Mouse (Mus musculus) neural tube, embryonic 15.5 days (tissue): ENCODE data around the gene Gm37240. TPM values are rescaled to one million over a fixed set of nuclear protein-coding genes. Genes with fewer than 3 reads are reported as not detected.

Experiments
- ATAC-seq: fragments of 200-750 bp; cut with Nextera tagmentation; 2 replicates; pipeline ENCODE4 v1.8.0; 2017; ENCODE audit warnings: mild to moderate bottlenecking, moderate TSS enrichment, moderate library complexity; ENCODE audit not compliant: low FRiP score
- H3K27ac ChIP-seq: fragments of 300-500 bp; sonication (generic); replicated peaks from 2 replicates; pipeline ENCODE4 v1.5.1; 2015; ENCODE audit warnings: mild to moderate bottlenecking, inconsistent platforms
- H3K27me3 ChIP-seq: fragments of 300-500 bp; sonication (generic); replicated peaks from 2 replicates; pipeline ENCODE4 v1.6.1; 2015; ENCODE audit warnings: inconsistent platforms
- H3K36me3 ChIP-seq: fragments of 300-500 bp; sonication (generic); 2 replicates; pipeline ENCODE4 v1.6.1; 2015; ENCODE audit warnings: inconsistent platforms
- H3K4me1 ChIP-seq: fragments of 300-500 bp; sonication (generic); 2 replicates; pipeline ENCODE4 v1.6.1; 2015; ENCODE audit warnings: inconsistent platforms
- H3K4me2 ChIP-seq: fragments of 300-500 bp; sonication (generic); 2 replicates; pipeline ENCODE4 v1.6.1; 2015; ENCODE audit warnings: inconsistent platforms, mild to moderate bottlenecking, moderate library complexity
- H3K4me3 ChIP-seq: fragments of 300-500 bp; sonication (generic); replicated peaks from 2 replicates; pipeline ENCODE4 v1.5.1; 2015; ENCODE audit warnings: mild to moderate bottlenecking, inconsistent platforms
- H3K9ac ChIP-seq: fragments of 300-500 bp; sonication (generic); replicated peaks from 2 replicates; pipeline ENCODE4 v1.6.1; 2015; ENCODE audit warnings: mild to moderate bottlenecking, inconsistent platforms
- H3K9me3 ChIP-seq: fragments of 300-500 bp; sonication (generic); replicated peaks from 2 replicates; pipeline ENCODE4 v1.6.1; 2016; ENCODE audit warnings: inconsistent platforms
- WGBS: fragments of 180-500 bp; shearing (Covaris S2); methylation state at CpG from one replicate; pipeline ENCODE4 v1.1.7; 2015; ENCODE audit warnings: mixed read lengths; 5-methylcytosine and 5-hydroxymethylcytosine counted together
- polyA plus RNA-seq: library from polyadenylated mRNA; unstranded; fragments of >200 nt; fragmentation: Nextera tagmentation; extraction: Ambion mirVana; gene quantifications from 2 replicates; pipeline ENCODE4 v1.2.1, GENCODE M21; 2015

The Gm37240 gene
- polyA plus RNA-seq, 1 experiment from 2014 or later = 0.99 TPM

- Histone ChIP-seq H3K9ac (no peak overlapping the region), H3K4me3 (no peak overlapping the region), H3K27ac (no peak overlapping the region), H3K9me3 (no peaks in the 10 kb centered on the region), H3K27me3 (no peaks in the 10 kb centered on the region), H3K36me3 (no peaks in the 10 kb centered on the region), H3K4me1 (0 out of 2 replicates have a peak, but pooled peaks cover under 1% of the 10 kb centered on the region), H3K4me2 (no peak overlapping the region)
- WGBS = 64% methylated on average over 5 of the region's 5 CpGs
- no peak for ATAC-seq
These were observed 1185.4 kb downstream of the Gm37240 start for GRCm38 (mm10) chr3:84701964-84702363.

DNA sequence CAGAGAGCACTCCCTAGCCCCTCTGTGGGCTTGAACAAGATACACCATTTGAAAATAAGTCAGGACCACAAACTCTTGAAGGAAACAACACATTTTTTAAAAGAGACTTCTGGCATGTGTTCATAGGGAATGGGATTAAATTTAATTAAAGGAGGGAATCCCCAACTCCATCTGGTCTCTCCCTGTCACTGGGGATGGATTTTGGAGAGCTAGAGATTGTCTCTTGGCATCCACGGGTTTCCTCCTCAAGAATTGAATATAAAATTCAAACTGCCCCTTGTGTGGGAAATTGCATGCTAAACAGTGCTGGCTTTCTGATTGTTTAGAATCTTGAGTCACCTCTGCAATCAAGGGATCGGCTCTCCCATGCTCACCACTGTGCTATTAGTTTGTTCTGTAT lies 1185.8 kb downstream of the Gm37240 start:
- Histone ChIP-seq H3K4me1 (peaks cover 5% of the 10 kb centered on the region), H3K4me3 (no peak overlapping the region), H3K36me3 (no peaks in the 10 kb centered on the region), H3K9ac (no peak overlapping the region), H3K4me2 (no peak overlapping the region), H3K27me3 (no peaks in the 10 kb centered on the region), H3K9me3 (no peaks in the 10 kb centered on the region), H3K27ac (no peak overlapping the region)
- 73% methylated on average over 2 of the region's 2 CpGs for WGBS
- no peak for ATAC-seq

- H3K4me3 ChIP-seq = no peak overlapping the region
- 0 out of 2 replicates have a peak overlapping the region, but pooled peaks have one; percentile 18 for H3K27ac ChIP-seq
- H3K36me3 ChIP-seq = no peaks in the 10 kb centered on the region
- 32% methylated on average over 18 of the region's 18 CpGs for WGBS
- peak overlapping the region; percentile 39 for H3K4me2 ChIP-seq
- no peak overlapping the region for H3K9ac ChIP-seq
- no peaks in the 10 kb centered on the region for H3K27me3 ChIP-seq
- H3K9me3 ChIP-seq = no peaks in the 10 kb centered on the region
- peak; percentile 32; the same call in 1 of the 2 replicates for ATAC-seq
- H3K4me1 ChIP-seq = peaks cover 12% of the 10 kb centered on the region
These were observed 1190.8 kb downstream of the Gm37240 start for GRCm38 (mm10) chr3:84696428-84696917.

- no peak for ATAC-seq
- Histone ChIP-seq H3K4me1 (peaks cover 12% of the 10 kb centered on the region), H3K36me3 (no peaks in the 10 kb centered on the region), H3K4me2 (peak overlapping the region; percentile 39), H3K27ac (0 out of 2 replicates have a peak overlapping the region, but pooled peaks have one; percentile 18), H3K4me3 (no peak overlapping the region), H3K9me3 (no peaks in the 10 kb centered on the region), H3K9ac (no peak overlapping the region), H3K27me3 (no peaks in the 10 kb centered on the region)
- 65% methylated on average over 9 of the region's 9 CpGs for WGBS
These were observed 1191.4 kb downstream of the Gm37240 start for GRCm38 (mm10) chr3:84695867-84696361.

- WGBS = 70% methylated on average over 9 of the region's 9 CpGs
- no peak for ATAC-seq
- peaks cover 12% of the 10 kb centered on the region for H3K4me1 ChIP-seq
- no peaks in the 10 kb centered on the region for H3K36me3 ChIP-seq
- H3K27ac ChIP-seq = no peak overlapping the region
- H3K9me3 ChIP-seq = no peaks in the 10 kb centered on the region
- no peaks in the 10 kb centered on the region for H3K27me3 ChIP-seq
- H3K4me2 ChIP-seq = no peak overlapping the region
- no peak overlapping the region for H3K9ac ChIP-seq
- no peak overlapping the region for H3K4me3 ChIP-seq
These were observed 1191.9 kb downstream of the Gm37240 start for GRCm38 (mm10) chr3:84695418-84695817.

DNA sequence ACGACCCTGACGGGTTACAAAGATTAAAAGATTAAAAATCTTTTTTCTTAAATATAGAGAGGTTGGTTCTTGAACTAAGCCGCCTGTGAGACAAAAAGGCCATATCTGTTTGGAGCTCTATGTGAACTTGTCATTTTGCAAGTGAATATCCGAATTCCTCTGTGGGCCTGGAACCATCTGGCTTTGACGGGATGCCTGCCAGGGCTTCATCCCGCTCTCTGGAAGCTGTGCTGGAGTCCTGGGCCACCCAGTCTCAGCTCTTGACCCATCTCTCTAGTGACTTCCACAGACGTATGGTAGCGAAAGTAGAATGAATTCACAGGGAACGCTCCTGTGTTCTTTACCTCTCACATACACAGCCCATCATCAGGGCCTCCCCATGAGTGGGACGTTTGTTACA lies 1193.4 kb downstream of the Gm37240 start:
- no peaks in the 10 kb centered on the region for H3K27me3 ChIP-seq
- peaks cover 12% of the 10 kb centered on the region for H3K4me1 ChIP-seq
- H3K9me3 ChIP-seq = no peaks in the 10 kb centered on the region
- no peak overlapping the region for H3K4me2 ChIP-seq
- H3K36me3 ChIP-seq = no peaks in the 10 kb centered on the region
- H3K4me3 ChIP-seq = no peak overlapping the region
- no peak overlapping the region for H3K27ac ChIP-seq
- H3K9ac ChIP-seq = no peak overlapping the region
- no peak for ATAC-seq
- 79% methylated on average over 10 of the region's 10 CpGs for WGBS

DNA sequence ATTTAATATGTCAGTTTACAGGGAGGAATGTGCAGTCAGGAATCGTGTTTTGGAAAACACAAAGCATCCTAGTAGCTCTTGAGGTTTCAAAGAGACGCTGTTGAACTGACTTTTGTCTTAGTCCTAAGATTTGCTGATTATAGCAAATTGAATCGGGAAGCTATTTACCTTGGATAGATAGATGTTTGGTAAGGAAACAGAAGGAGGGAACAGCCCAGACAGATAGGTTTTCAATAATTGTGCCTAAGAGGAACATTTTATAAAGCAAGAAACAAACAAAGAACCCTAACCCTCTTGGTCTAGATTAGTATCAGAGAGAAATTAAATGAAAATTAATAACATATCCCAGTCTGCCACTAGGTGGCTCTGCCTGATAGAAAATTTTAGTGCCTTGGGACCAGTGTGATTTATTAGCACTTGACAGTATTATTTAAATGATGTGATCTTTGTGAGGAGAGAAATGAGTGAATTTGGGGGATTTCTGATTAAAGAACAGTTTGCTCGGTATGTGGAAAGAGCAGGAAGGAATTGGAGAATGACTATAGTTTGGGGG lies 1194.6 kb downstream of the Gm37240 start:
- no peaks in the 10 kb centered on the region for H3K27me3 ChIP-seq
- H3K4me2 ChIP-seq = no peak overlapping the region
- H3K36me3 ChIP-seq = no peaks in the 10 kb centered on the region
- H3K9me3 ChIP-seq = no peaks in the 10 kb centered on the region
- H3K4me1 ChIP-seq = peaks cover 12% of the 10 kb centered on the region
- H3K27ac ChIP-seq = no peak overlapping the region
- no peak for ATAC-seq
- WGBS = 59% methylated on average over 4 of the region's 4 CpGs
- H3K9ac ChIP-seq = no peak overlapping the region
- H3K4me3 ChIP-seq = no peak overlapping the region

DNA sequence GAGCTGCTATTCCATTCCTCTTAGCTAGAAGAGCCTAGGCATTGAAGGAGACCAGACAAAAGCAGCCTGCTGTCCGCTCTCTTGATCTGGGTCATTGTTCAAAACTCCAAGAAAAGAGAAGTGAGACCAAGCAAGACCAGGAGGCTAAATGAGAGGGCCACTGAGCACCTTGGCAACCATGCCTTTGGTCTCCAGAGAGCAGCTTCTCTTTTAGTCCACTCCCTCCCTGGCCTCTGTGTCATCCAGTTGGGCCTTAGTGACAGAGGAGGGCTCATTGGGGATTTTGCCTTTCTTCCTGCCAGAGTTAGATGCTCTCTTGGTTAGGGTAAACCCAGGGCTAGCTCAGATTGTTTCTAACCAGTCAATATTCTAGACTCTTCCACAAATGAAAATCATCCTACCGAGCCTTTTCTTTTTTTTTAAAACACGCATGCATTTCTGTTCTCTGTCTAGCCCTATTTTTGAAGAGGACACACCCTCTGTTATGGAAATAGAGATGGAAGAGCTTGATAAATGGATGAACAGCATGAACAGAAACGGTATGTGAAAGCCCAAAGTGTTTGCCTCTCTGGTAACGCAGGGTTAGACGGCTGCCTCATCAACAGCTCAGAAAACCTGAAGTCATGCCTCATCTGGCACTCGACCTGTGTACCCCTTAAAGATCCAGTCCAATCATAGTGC lies 1197.1 kb downstream of the Gm37240 start:
- peaks cover 4% of the 10 kb centered on the region; the same call in 1 of the 2 replicates for H3K4me1 ChIP-seq
- H3K9ac ChIP-seq = no peak overlapping the region
- no peaks in the 10 kb centered on the region for H3K9me3 ChIP-seq
- H3K4me3 ChIP-seq = no peak overlapping the region
- 72% methylated on average over 7 of the region's 7 CpGs for WGBS
- ATAC-seq = no peak
- no peaks in the 10 kb centered on the region for H3K27me3 ChIP-seq
- no peak overlapping the region for H3K27ac ChIP-seq
- H3K4me2 ChIP-seq = no peak overlapping the region
- H3K36me3 ChIP-seq = no peaks in the 10 kb centered on the region

GRCm38 (mm10) chr3:84689656-84690055 lies 1197.7 kb downstream of the Gm37240 start:
- Histone ChIP-seq H3K27ac (no peak overlapping the region), H3K4me1 (peaks cover 4% of the 10 kb centered on the region; the same call in 1 of the 2 replicates), H3K36me3 (no peaks in the 10 kb centered on the region), H3K4me2 (no peak overlapping the region), H3K4me3 (no peak overlapping the region), H3K9ac (no peak overlapping the region), H3K9me3 (no peaks in the 10 kb centered on the region), H3K27me3 (no peaks in the 10 kb centered on the region)
- ATAC-seq = no peak
- WGBS = 60% methylated on average over 2 of the region's 2 CpGs

DNA sequence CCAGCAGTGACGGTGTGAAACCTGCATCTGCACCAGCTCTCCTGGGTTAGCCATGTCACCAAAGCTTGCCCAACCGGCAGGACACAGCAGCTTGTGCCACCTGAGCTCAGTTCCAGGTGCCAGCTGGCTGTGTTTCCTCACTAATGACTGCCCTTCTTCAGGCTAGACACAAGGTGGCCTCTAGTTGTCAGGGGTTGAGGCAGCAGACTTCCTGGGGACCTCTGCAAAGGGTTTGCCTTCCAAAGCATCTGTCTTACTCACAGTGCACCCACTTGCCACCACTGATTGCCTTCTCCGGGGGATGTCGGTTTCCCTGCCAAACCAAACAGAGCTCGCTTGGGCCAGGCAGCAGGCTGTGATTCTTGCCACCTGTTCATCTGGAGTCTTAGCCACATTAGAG lies 1199.1 kb downstream of the Gm37240 start:
- no peak overlapping the region for H3K27ac ChIP-seq
- 71% methylated on average over 5 of the region's 5 CpGs for WGBS
- ATAC-seq = no peak

GRCm38 (mm10) chr3:84687488-84687846 lies 1199.9 kb downstream of the Gm37240 start:
- no peaks in the 10 kb centered on the region for H3K36me3 ChIP-seq
- H3K9ac ChIP-seq = no peak overlapping the region
- H3K4me3 ChIP-seq = no peak overlapping the region
- peaks cover 4% of the 10 kb centered on the region; the same call in 1 of the 2 replicates for H3K4me1 ChIP-seq
- H3K27me3 ChIP-seq = no peaks in the 10 kb centered on the region
- no peak overlapping the region for H3K4me2 ChIP-seq
- ATAC-seq = no peak
- WGBS = 64% methylated on average over 2 of the region's 2 CpGs
- H3K9me3 ChIP-seq = no peaks in the 10 kb centered on the region
- H3K27ac ChIP-seq = no peak overlapping the region

More for the DNA sequence above, 1199.1 kb downstream of the Gm37240 start:
- Histone ChIP-seq H3K36me3 (no peaks in the 10 kb centered on the region), H3K4me1 (peaks cover 4% of the 10 kb centered on the region; the same call in 1 of the 2 replicates), H3K9ac (no peak overlapping the region), H3K27me3 (no peaks in the 10 kb centered on the region), H3K9me3 (no peaks in the 10 kb centered on the region), H3K4me3 (no peak overlapping the region), H3K4me2 (no peak overlapping the region)
